Mouse (Mus musculus) liver, adult 2 months (tissue): ENCODE measurements around the gene Ltb4r2.

Source experiments
- CTCF ChIP-seq: fragments of 200-500 bp; IDR thresholded peaks from 2 replicates; pipeline ENCODE4 v1.5.1; 2011; ENCODE audit warnings: low read depth, low read length, control low read depth
- POLR2A ChIP-seq: fragments of 200-500 bp; IDR thresholded peaks from 2 replicates; pipeline ENCODE4 v1.6.1; 2011; ENCODE audit warnings: low read length, control low read depth; ENCODE audit not compliant: insufficient read depth; ENCODE audit errors: extremely low read depth

DNA sequence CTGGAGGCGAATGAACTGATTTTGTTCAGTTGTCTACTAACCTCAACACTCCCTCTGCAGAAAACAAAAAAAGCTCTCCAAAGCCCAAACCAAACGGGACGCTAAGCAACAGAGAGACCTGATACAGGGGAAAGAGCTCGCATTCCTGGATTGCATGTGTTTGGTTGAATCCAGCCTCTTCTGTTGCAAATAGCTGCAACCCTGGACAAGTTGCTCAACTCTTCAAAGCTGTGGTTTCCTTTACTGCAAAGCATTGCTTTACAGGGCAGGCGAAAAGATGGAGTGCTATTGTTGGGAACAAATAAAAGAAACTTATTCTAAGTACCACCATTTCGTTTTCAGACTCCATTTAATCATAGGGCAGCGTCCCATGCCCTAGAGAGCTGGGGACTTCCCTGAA lies 26.4 kb upstream of the Ltb4r2 start:
- no peak for TF ChIP-seq POLR2A
- no peak for TF ChIP-seq CTCF
